Mouse (Mus musculus): ENCODE measurements around the gene Slc17a3. TPM values are rescaled to one million over a fixed set of nuclear protein-coding genes. Genes with fewer than 3 reads are reported as not detected.

Gene Slc17a3
- polyA plus RNA-seq (2015; fragmentation: Nextera tagmentation; extraction: Ambion mirVana) = not detected in 2 replicates

GRCm38 (mm10) chr13:23839308-23839707 is at the start of gene Slc17a3:
Slc17a3 (plus strand) TSS chr13:23839434.
- Histone ChIP-seq H3K36me3 (ENCODE audit: insufficient read depth, low read length) (no peaks in the 10 kb centered on the region), H3K9me3 (ENCODE audit: low read length) (no peaks in the 10 kb centered on the region), H3K9ac (replicated peaks; ENCODE audit: low read depth) (no peak within 1 kb of the TSS), H3K27ac (ENCODE audit: low read length) (no peak within 1 kb of the TSS), H3K4me1 (ENCODE audit: insufficient read depth, low read depth, low read length) (no peaks in the 10 kb centered on the region), H3K27me3 (replicated peaks; ENCODE audit: insufficient read depth, low read length) (no peaks in the 10 kb centered on the region), H3K4me3 (ENCODE audit: low read depth, low read length) (no peak within 1 kb of the TSS), H3K4me2 (replicated peaks; ENCODE audit: low read depth, low read length) (no peak within 1 kb of the TSS)
- no peak for TF ChIP-seq CTCF (IDR thresholded peaks at IDR 0.05)
- no peak for TF ChIP-seq EP300 (IDR thresholded peaks at IDR 0.05)
- ATAC-seq (no peak), DNase-seq (ENCODE audit: low spot score) (no peak)
- 62% methylated on average over 2 of the region's 2 CpGs for WGBS

DNA sequence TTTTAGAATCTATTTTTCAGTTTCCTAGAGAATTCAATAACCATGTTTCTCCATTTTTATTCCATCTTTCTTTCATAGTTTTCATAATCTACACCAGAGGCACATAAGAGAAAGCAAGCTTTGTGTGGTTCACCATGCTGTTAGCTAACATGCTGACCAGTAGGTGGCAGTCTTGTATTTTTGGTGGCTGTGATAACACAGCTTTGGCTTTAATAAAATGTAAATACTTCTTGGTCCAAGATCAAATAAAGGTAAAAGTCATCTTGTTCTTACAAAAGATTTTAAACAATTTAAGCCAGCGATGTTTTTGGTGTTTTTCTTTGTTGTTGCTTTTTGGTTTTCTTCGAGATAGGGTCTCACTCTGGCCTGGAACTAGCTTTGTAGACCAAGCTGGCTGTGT is 46.7 kb upstream of the Slc17a3 start:
- H3K4me1 ChIP-seq (ENCODE audit: insufficient read depth, low read depth, low read length) = no peaks in the 10 kb centered on the region
- WGBS = 37% methylated on average over 2 of the region's 2 CpGs
- TF ChIP-seq CTCF (IDR thresholded peaks at IDR 0.05) (peak; percentile 90), EP300 (IDR thresholded peaks at IDR 0.05) (no peak)
- H3K4me2 ChIP-seq (replicated peaks; ENCODE audit: low read depth, low read length) = no peak overlapping the region
- ATAC-seq (no peak), DNase-seq (ENCODE audit: low spot score) (peak; percentile 82)
- H3K27ac ChIP-seq (ENCODE audit: low read length) = no peak overlapping the region
- no peaks in the 10 kb centered on the region for H3K27me3 ChIP-seq (replicated peaks; ENCODE audit: insufficient read depth, low read length)
- H3K36me3 ChIP-seq (ENCODE audit: insufficient read depth, low read length) = no peaks in the 10 kb centered on the region
- H3K9ac ChIP-seq (replicated peaks; ENCODE audit: low read depth) = no peak overlapping the region
- no peak overlapping the region for H3K4me3 ChIP-seq (ENCODE audit: low read depth, low read length)
- no peaks in the 10 kb centered on the region for H3K9me3 ChIP-seq (ENCODE audit: low read length)

DNA sequence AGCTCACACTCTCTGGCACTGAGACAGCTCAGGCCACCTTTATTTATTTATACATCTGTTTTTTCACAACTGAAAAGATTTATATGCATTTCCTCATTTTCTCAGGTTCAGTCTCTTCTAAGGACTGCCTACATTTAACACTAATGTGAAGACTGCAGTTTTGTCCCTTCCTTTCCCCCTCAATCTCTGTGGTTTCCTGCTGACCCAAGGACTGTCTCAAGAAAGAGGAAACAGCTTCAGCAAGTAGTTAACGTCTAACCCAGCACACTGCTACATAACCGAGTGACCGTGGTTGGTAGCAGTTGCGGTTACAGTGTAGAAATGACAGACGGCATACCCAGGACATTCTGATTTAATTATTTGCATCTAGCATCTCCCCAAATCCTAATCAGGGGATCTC is 39.8 kb upstream of the Slc17a3 start:
- no peak overlapping the region for H3K9ac ChIP-seq (replicated peaks; ENCODE audit: low read depth)
- no peak for ATAC-seq
- H3K4me1 ChIP-seq (ENCODE audit: insufficient read depth, low read depth, low read length) = no peaks in the 10 kb centered on the region
- H3K27me3 ChIP-seq (replicated peaks; ENCODE audit: insufficient read depth, low read length) = no peaks in the 10 kb centered on the region
- no peak overlapping the region for H3K4me3 ChIP-seq (ENCODE audit: low read depth, low read length)
- DNase-seq (ENCODE audit: low spot score) = peak; percentile 16
- no peak overlapping the region for H3K27ac ChIP-seq (ENCODE audit: low read length)
- 66% methylated on average over 5 of the region's 5 CpGs for WGBS
- H3K36me3 ChIP-seq (ENCODE audit: insufficient read depth, low read length) = no peaks in the 10 kb centered on the region
- TF ChIP-seq EP300 (IDR thresholded peaks at IDR 0.05) (no peak), CTCF (IDR thresholded peaks at IDR 0.05) (no peak)
- no peaks in the 10 kb centered on the region for H3K9me3 ChIP-seq (ENCODE audit: low read length)
- no peak overlapping the region for H3K4me2 ChIP-seq (replicated peaks; ENCODE audit: low read depth, low read length)

DNA sequence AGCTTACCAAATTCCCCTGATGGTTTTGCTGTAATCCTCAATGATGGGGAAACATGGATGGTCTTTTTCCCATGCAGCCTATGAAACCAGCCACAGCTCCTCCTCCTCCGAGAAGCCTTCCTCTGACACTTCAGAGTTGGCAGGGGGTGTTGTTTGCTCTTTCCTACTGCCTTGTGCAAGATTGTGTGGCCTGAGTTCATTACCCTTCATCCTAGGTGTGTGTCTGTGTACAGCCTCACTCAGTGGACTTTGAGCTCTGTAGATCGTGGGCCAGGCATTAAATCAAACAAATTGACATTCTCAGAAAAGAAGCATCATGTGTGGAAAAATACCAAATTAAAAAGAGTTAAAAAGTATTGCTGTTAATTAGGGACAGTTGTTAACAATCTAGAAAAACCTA is 34.7 kb upstream of the Slc17a3 start:
- Histone ChIP-seq H3K27ac (ENCODE audit: low read length) (no peak overlapping the region), H3K36me3 (ENCODE audit: insufficient read depth, low read length) (no peaks in the 10 kb centered on the region), H3K4me2 (replicated peaks; ENCODE audit: low read depth, low read length) (no peak overlapping the region), H3K9ac (replicated peaks; ENCODE audit: low read depth) (no peak overlapping the region), H3K9me3 (ENCODE audit: low read length) (no peaks in the 10 kb centered on the region), H3K4me1 (ENCODE audit: insufficient read depth, low read depth, low read length) (no peaks in the 10 kb centered on the region), H3K4me3 (ENCODE audit: low read depth, low read length) (no peak overlapping the region), H3K27me3 (replicated peaks; ENCODE audit: insufficient read depth, low read length) (no peaks in the 10 kb centered on the region)
- DNase-seq (ENCODE audit: low spot score) (no peak), ATAC-seq (no peak)
- WGBS = 49% methylated on average over 2 of the region's 2 CpGs
- no peak for TF ChIP-seq EP300 (IDR thresholded peaks at IDR 0.05)
- no peak for TF ChIP-seq CTCF (IDR thresholded peaks at IDR 0.05)

GRCm38 (mm10) chr13:23806422-23807052 is 32.7 kb upstream of the Slc17a3 start, which contains the start of gene Slc17a2:
Slc17a2 (plus strand) TSS chr13:23806993.
- no peak for TF ChIP-seq CTCF (IDR thresholded peaks at IDR 0.05)
- TF ChIP-seq EP300 (IDR thresholded peaks at IDR 0.05) = peak; percentile 34; the same call in 1 of the 2 replicates
- H3K27me3 ChIP-seq (replicated peaks; ENCODE audit: insufficient read depth, low read length) = no peaks in the 10 kb centered on the region
- DNase-seq (ENCODE audit: low spot score) (peak; percentile 49), ATAC-seq (peak; percentile 82)
- no peak within 1 kb of the TSS for H3K9ac ChIP-seq (replicated peaks; ENCODE audit: low read depth)
- no peak within 1 kb of the TSS for H3K4me3 ChIP-seq (ENCODE audit: low read depth, low read length)
- no peaks in the 10 kb centered on the region for H3K36me3 ChIP-seq (ENCODE audit: insufficient read depth, low read length)
- 56% methylated on average over 15 of the region's 15 CpGs for WGBS
- no peak within 1 kb of the TSS for H3K27ac ChIP-seq (ENCODE audit: low read length)
- H3K4me1 ChIP-seq (ENCODE audit: insufficient read depth, low read depth, low read length) = no peaks in the 10 kb centered on the region
- H3K4me2 ChIP-seq (replicated peaks; ENCODE audit: low read depth, low read length) = no peak within 1 kb of the TSS
- no peaks in the 10 kb centered on the region for H3K9me3 ChIP-seq (ENCODE audit: low read length)

DNA sequence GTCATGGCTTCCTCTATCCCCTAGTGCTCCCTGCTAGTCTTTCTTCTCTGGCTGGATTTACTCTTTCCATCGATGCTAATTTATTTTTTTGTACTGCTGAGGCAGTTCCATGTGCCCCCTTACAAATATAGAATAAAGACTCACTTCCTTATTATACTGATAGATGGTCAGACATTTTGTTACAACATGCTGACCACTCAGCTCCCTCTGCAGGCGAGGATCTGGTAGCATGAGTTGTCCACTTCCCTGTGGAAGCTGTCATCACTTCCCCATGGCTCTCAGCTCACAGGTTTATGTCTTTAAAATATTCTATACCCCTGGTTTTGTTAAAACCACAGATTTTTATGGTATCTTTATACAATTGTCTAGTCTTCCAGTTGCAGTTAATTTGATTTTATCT is 23.1 kb upstream of the Slc17a3 start:
- peak; percentile 29 for DNase-seq (ENCODE audit: low spot score)
- 66% methylated on average over 2 of the region's 2 CpGs for WGBS
- H3K36me3 ChIP-seq (ENCODE audit: insufficient read depth, low read length) = no peaks in the 10 kb centered on the region

More for the DNA sequence above, 23.1 kb upstream of the Slc17a3 start:
- Histone ChIP-seq H3K27me3 (replicated peaks; ENCODE audit: insufficient read depth, low read length) (no peaks in the 10 kb centered on the region), H3K9ac (replicated peaks; ENCODE audit: low read depth) (no peak overlapping the region), H3K9me3 (ENCODE audit: low read length) (no peaks in the 10 kb centered on the region), H3K27ac (ENCODE audit: low read length) (no peak overlapping the region), H3K4me2 (replicated peaks; ENCODE audit: low read depth, low read length) (no peak overlapping the region), H3K4me3 (ENCODE audit: low read depth, low read length) (no peak overlapping the region), H3K4me1 (ENCODE audit: insufficient read depth, low read depth, low read length) (no peaks in the 10 kb centered on the region)
- no peak for ATAC-seq
- TF ChIP-seq CTCF (IDR thresholded peaks at IDR 0.05) = peak; percentile 54
- no peak for TF ChIP-seq EP300 (IDR thresholded peaks at IDR 0.05)

All from lung, postnatal 0 days (tissue).